Mouse (Mus musculus): ENCODE results near the gene E130218I03Rik.

Gene E130218I03Rik

DNA sequence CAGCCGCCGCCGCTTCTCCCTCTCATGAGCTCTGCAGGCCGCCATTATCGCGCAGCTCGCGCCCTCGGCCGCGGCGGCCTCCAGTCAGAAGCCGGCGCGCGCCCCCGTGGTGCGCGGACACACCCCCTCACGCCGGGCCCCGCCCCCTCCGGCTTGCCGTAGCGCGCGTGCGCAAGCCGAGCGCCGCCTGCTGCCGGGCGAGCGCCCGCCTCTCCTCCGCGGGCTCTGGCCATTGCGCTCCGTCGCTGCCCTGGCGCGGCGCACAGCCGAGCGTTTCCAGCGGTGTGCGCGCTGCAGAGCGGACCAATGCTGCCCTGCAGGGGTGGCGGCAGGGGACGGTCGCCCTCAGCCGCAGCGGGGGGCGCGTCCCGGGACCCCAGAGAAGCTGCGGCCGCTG lies 43.7 kb downstream of the E130218I03Rik start:
- peak; percentile 95 for DNase-seq (ENCODE audit: low spot score)

DNA sequence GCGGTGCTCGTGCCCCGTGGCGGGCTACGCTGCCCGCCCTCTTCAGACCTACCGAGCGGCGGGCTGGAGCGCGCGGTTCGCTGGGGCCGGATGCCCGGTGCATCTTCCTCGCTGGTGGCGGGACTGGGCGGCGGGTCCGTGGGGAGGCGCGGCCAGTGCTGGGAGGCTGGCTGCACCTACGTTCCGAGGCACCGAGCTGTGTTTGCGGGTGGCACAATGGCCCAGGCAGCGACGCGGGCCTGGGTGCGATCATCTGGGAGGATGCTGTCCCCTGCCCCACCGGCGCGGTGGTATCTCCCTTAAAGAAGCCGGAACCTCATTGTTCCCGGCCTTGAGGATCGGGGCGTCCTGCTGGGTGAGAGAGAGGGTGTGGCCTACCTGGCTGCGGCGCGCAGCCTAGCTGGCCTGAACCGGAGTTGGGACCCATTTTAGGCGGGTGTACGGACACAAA lies 44.1 kb downstream of the E130218I03Rik start, which contains the start of gene Pdik1l:
TSS of gene Pdik1l (minus strand) at position 321 of the 451 bp plus-strand sequence.
- DNase-seq (ENCODE audit: low spot score): peak; percentile 74

DNA sequence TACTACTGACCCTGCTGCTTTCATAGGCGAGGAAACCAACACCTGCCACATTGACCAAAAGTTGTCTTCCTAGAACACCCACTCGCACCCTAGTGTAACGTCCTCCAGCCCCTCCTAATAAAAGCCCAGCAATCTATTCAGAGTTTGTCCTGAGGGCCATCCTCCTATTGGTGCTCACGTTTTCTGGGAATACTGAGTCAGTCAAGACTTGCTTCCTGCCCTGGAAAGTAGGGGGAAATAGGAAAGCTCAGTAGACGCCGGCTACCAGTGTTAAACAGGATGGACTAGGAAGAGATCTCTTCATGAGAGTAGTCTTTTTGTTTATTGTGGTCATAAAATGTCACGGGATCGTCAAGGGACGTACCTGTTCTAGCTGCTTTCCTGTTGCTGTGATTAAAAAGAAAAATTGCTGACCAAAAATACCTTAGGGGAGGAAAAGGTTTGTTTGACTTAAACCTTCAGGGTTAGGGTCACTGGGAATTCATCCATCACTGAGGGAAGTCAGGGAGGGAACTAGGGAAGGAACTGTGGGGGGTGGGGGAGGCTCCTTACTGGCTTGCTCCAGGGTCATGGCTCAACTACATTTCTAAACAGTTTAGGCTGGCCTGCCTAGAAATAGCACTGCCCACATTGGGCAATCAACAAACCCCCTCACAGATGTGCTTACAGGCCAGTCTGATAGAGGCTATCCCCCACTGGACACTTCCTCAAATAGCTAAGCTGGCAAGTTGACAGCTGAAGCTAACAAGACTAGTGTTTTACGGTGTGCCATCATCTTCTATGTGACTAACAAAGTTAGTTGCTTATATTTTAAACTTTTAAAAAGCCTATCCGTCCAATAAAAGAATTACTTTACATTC lies 45.2 kb downstream of the E130218I03Rik start:
- peak; percentile 38 for DNase-seq (ENCODE audit: low spot score)

DNA sequence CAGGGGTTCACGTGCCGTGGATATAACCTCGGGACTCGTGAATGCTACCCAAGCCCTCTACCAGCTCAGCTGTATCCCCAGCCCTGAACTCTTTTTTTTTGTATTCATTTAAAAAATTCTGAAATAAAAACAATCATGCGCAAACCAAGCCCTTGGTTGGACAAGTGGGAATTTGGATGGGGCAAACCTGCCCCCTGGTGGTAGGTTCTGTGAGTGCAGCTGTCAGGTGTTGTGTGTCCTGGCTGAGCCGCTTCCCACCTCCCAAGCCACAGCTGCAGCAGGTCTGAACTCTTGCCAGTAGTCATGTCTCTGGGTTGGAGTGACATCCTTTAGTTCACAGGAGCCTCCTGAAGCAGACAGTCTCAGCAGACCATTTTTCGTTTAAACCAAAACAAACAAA lies 48.6 kb downstream of the E130218I03Rik start:
- DNase-seq (ENCODE audit: low spot score): peak; percentile 60

DNA sequence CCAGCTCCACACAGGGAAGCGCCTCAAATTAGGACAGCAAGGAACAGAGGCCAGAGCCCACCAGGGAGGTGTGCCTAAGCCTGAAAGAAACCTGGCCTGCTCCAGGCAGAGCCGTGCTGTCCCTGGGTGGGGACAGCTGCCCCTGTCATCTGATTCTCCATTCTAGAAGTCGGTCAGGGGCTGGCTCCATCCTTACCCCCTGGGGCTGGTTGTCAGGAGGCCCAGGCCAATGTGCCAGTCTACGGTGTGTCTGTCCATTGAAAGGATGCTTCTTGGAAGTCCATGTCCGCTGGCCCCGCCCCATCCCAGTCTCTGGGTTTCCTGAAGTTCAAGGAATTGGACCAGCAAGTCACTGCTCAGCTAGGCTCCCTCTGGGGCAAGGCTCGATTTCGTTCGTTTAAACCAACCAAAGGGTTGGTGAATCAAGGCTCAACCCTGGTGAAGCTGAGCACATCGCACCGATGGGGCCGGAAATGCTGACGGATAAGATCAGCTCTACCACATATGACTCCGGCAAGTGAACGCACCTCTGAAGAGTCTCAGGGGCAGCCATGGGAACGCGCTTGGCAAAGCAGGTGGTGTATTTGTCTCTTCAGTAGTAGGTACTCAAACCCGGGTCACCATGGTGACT lies 49.7 kb downstream of the E130218I03Rik start:
- no peak for DNase-seq (ENCODE audit: low spot score)

DNA sequence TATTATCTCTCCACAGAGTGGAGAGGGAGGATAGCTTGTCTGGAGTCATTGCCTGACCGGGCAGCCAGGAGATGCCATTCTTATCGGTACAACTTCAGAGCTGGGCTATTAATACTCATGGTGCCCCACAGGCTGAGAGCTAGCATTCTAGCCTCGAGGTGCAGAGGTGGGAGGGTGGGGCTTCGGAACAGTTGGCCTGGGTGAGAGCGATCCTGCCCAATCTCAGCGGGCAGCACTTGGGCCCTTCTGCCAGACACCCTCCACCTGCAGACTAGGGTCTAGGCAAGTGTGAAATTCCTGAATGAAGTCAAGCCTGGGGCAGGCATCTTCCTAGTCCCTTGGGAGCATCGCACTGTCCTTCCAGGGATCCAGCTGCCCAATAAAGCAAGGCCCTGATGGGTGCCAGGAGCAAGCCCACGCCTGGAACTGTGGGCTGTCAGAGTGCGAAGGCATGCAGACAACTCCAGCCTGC lies 50.3 kb downstream of the E130218I03Rik start:
- no peak for DNase-seq (ENCODE audit: low spot score)
